In the genomic region with DNA sequence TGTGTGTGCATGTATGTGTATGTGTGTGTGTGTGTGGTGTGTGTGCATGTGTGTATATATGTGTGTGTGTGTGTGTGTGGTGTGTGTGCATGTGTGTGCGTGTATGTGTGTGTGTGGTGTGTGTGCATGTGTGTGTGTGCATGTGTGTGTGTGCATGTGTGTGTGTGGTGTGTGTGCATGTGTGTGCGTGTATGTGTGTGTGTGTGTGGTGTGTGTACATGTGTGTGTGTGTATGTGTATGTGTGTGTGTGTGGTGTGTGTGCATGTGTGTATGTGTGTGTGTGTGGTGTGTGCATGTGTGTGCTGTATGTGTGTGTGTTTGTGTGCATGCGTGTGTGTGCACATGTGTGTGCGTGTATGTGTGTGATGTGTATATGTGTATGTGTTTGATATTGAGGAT, we compare ENCODE assay signal across 15 mouse cellular contexts.
"Had no signal": no experiment of that assay in that cellular context is flagged by ENCODE, and none has a peak within 500 bp of the region (broad histone marks: within the 10 kb centered on the region; RNA-seq: fewer than 3 reads in every experiment).

No protein-coding gene starts in this region.

- H3K4me3 ChIP-seq: neural tube, embryonic 15.5 days; stomach, embryonic 15.5 days had no signal

- H3K9me3 ChIP-seq: neural tube, embryonic 15.5 days; stomach, embryonic 15.5 days had no signal

- H3K4me1 ChIP-seq: stomach, embryonic 15.5 days had no signal

- H3K27me3 ChIP-seq: neural tube, embryonic 15.5 days; stomach, embryonic 15.5 days had no signal

- H3K9ac ChIP-seq: neural tube, embryonic 15.5 days; stomach, embryonic 15.5 days had no signal

- DNase-seq: retina, postnatal 1 day; right cerebral cortex, adult 18-20 months; right cerebral cortex, postnatal 14 days; right cerebral cortex, postnatal 25 days; right cerebral cortex, postnatal 4 days; spleen, adult 18-20 months; thymus, adult 18-20 months; thymus, adult 2 months; thymus, postnatal 14 days; thymus, postnatal 25 days; thymus, postnatal 36 days; thymus, postnatal 4 days had no signal

- H3K36me3 ChIP-seq: neural tube, embryonic 15.5 days; stomach, embryonic 15.5 days had no signal

- H3K27ac ChIP-seq: neural tube, embryonic 15.5 days; stomach, embryonic 15.5 days; stomach, postnatal 0 days had no signal
